Mouse (Mus musculus): ENCODE measurements around the gene Fut2.

The Fut2 gene

GRCm38 (mm10) chr7:45666161-45666560 lies at the start of gene Fut2:
TSS of gene Fut2 (minus strand) at chr7:45666394.
- in situ Hi-C loops (cut with MboI, MseI) = no loop called here

GRCm38 (mm10) chr7:45715090-45715708 lies 49.0 kb upstream of the Fut2 start, which contains the start of gene Rpl18:
TSS of gene Rpl18 (plus strand) at chr7:45715457.
- in situ Hi-C loops (cut with MboI, MseI) = no loop called here

- in situ Hi-C loops (cut with MboI, MseI) = no loop called here
Observed at GRCm38 (mm10) chr7:45714630-45715089, 48.5 kb upstream of the Fut2 start.

GRCm38 (mm10) chr7:45713881-45714520 lies 47.8 kb upstream of the Fut2 start:
- in situ Hi-C loops (cut with MboI, MseI) = no loop called here

- in situ Hi-C loops (cut with MboI, MseI) = no loop called here
Observed at GRCm38 (mm10) chr7:45713396-45713795, 47.2 kb upstream of the Fut2 start.

GRCm38 (mm10) chr7:45712022-45712757 lies 46.0 kb upstream of the Fut2 start:
- in situ Hi-C loops (cut with MboI, MseI) = no loop called here

- in situ Hi-C loops (cut with MboI, MseI) = no loop called here
Observed at GRCm38 (mm10) chr7:45711316-45712021, 45.3 kb upstream of the Fut2 start.

GRCm38 (mm10) chr7:45710477-45711191 lies 44.4 kb upstream of the Fut2 start:
- in situ Hi-C loops (cut with MboI, MseI) = no loop called here

GRCm38 (mm10) chr7:45709677-45710355 lies 43.6 kb upstream of the Fut2 start:
- in situ Hi-C loops (cut with MboI, MseI) = no loop called here

GRCm38 (mm10) chr7:45709036-45709435 lies 42.8 kb upstream of the Fut2 start:
- in situ Hi-C loops (cut with MboI, MseI) = no loop called here

GRCm38 (mm10) chr7:45708221-45708761 lies 42.1 kb upstream of the Fut2 start:
- in situ Hi-C loops (cut with MboI, MseI) = no loop called here

- in situ Hi-C loops (cut with MboI, MseI) = no loop called here
Observed at GRCm38 (mm10) chr7:45707375-45707967, 41.3 kb upstream of the Fut2 start.

- in situ Hi-C loops (cut with MboI, MseI) = no loop called here
Observed at GRCm38 (mm10) chr7:45706721-45707241, 40.6 kb upstream of the Fut2 start.

- in situ Hi-C loops (cut with MboI, MseI) = no loop called here
Observed at GRCm38 (mm10) chr7:45705873-45706281, 39.7 kb upstream of the Fut2 start.

- in situ Hi-C loops (cut with MboI, MseI) = no loop called here
Observed at GRCm38 (mm10) chr7:45705443-45705864, 39.3 kb upstream of the Fut2 start.

GRCm38 (mm10) chr7:45704730-45705442 lies 38.7 kb upstream of the Fut2 start, which contains the start of gene Dbp:
TSS of gene Dbp (plus strand) at chr7:45705088.
- in situ Hi-C loops (cut with MboI, MseI) = no loop called here

- in situ Hi-C loops (cut with MboI, MseI) = no loop called here
Observed at GRCm38 (mm10) chr7:45704046-45704559, 37.9 kb upstream of the Fut2 start.

GRCm38 (mm10) chr7:45703521-45704033 lies 37.4 kb upstream of the Fut2 start:
- in situ Hi-C loops (cut with MboI, MseI) = no loop called here
